Mouse (Mus musculus): Measurements from ENCODE around the gene Dcaf6. TPM values are rescaled to one million over a fixed set of nuclear protein-coding genes. Genes with fewer than 3 reads are reported as not detected.

The Dcaf6 gene
- total and polyA plus RNA-seq, 3 experiments, result 8.2 to 17.1 TPM; not detected in 1

DNA sequence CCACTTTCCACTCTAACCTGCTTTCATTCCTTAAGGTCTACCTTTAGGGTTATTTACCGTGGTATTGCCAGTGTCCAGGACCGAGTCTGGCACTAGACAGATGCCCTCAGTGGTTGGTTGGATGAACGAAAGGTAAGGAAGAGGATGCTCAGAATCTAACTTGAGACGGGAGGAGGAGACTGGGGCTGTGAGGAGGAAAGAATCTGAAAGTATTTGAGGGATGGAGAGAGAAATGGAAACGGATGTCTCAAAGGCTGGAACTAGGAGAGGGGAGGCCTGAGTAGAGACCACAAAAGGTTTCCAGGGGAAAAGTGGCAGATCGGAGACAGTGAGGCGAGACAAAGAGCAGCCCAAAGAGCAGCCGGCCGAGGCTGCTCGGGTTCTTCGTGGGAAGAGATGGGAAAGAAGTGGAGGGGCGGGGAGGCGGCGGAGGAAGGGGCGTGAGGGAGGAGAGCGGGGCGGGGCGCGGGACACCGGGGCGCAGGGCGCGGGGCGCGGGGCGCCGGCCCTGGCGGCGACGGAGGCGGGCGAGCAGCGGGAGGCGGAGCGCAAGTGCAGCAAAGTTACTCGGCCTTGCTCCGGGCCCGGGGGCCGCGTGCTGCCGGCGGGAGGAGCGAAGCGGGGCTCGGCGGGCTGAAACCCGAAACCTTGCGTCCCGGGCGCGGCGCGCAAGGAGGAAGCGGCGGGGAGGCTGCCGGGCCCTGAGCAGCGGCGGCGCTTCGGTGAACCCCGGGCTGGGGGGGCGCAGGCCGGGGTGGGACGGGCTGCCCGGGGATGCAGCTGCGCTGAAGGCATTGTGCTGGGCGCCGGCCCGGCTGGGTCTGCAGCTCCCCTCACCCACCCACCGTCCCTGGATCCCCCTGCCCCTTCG, 178.7 kb downstream of the Dcaf6 start:
- Histone ChIP-seq H3K4me1 (ENCODE audit: control insufficient read depth in 1 of 2, insufficient read depth in 2 of 2, low read length in 2 of 2) (peaks cover 0 to 6% of the 10 kb centered on the region in 2 experiments; a peak in 1 of 4 replicates), H3K36me3 (ENCODE audit: control insufficient read depth in 1 of 2, insufficient read depth in 2 of 2, low read length in 2 of 2) (no peaks in the 10 kb centered on the region), H3K9ac (ENCODE audit: control insufficient read depth, low read depth, low read length, poor library complexity, severe bottlenecking) (peak overlapping the region; percentile 45; the same call in 1 of the 2 replicates), H3K9me3 (replicated peaks; ENCODE audit: insufficient read depth, low read length) (no peaks in the 10 kb centered on the region), H3K4me3 (ENCODE audit: control insufficient read depth in 1 of 2, insufficient read depth in 1 of 2, low read depth in 2 of 2, low read length in 2 of 2) (peak overlapping the region in 1 of 2 experiments; percentile 47; a peak in 2 of 4 replicates), H3K27ac (ENCODE audit: control insufficient read depth, low read depth, low read length) (no peak overlapping the region), H3K79me2 (ENCODE audit: control insufficient read depth, insufficient read depth, low read length, poor library complexity) (no peaks in the 10 kb centered on the region), H3K27me3 (ENCODE audit: control insufficient read depth in 1 of 2, insufficient read depth in 2 of 2, low read length in 2 of 2) (peaks cover 8 to 17% of the 10 kb centered on the region in 2 experiments)
- peak; percentile 41 for DNase-seq (ENCODE audit: low read depth, low spot score)
- 0 out of 2 replicates have a peak, but pooled peaks have one; percentile 60 for TF ChIP-seq UBTF (IDR thresholded peaks at IDR 0.05; ENCODE audit: borderline replicate concordance, insufficient read depth, low read depth, low read length)
- TF ChIP-seq MEF2A (IDR thresholded peaks at IDR 0.05; ENCODE audit: extremely low read depth, insufficient replicate concordance, low read depth, low read length, poor library complexity, severe bottlenecking), result no peak
- TF ChIP-seq JUND (IDR thresholded peaks at IDR 0.05; ENCODE audit: low read depth, low read length), result no peak
- TF ChIP-seq MYC (IDR thresholded peaks at IDR 0.05; ENCODE audit: low read depth, low read length), result no peak
- no peak for TF ChIP-seq GATA1 (IDR thresholded peaks at IDR 0.05; ENCODE audit: low read depth, low read length)

DNA sequence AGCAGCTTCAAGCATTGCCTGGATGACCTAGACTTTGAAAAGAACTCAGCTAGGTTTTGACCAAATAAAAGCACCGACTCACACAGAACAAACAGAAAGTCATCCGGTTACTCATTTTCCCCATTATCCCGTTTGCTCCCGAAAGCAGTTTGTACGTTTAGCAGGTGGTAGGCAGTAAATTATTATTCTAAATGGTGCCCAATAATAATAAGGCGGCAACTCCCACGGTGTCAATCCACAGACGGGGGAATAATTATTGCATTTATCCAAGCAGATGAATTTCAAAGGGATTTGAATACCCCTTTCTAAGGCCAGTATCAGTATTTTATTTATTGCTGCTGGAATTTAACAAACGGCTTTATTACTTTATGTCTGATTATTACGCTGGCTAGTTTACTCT, 179.5 kb downstream of the Dcaf6 start:
- Histone ChIP-seq H3K4me3 (ENCODE audit: control insufficient read depth in 1 of 2, insufficient read depth in 1 of 2, low read depth in 2 of 2, low read length in 2 of 2) (no peak overlapping the region), H3K36me3 (ENCODE audit: control insufficient read depth in 1 of 2, insufficient read depth in 2 of 2, low read length in 2 of 2) (no peaks in the 10 kb centered on the region), H3K27me3 (ENCODE audit: control insufficient read depth in 1 of 2, insufficient read depth in 2 of 2, low read length in 2 of 2) (peaks cover 8 to 17% of the 10 kb centered on the region in 2 experiments), H3K27ac (ENCODE audit: control insufficient read depth, low read depth, low read length) (no peak overlapping the region), H3K9me3 (replicated peaks; ENCODE audit: insufficient read depth, low read length) (no peaks in the 10 kb centered on the region), H3K79me2 (ENCODE audit: control insufficient read depth, insufficient read depth, low read length, poor library complexity) (no peaks in the 10 kb centered on the region), H3K4me1 (ENCODE audit: control insufficient read depth in 1 of 2, insufficient read depth in 2 of 2, low read length in 2 of 2) (peaks cover 0 to 6% of the 10 kb centered on the region in 2 experiments; a peak in 1 of 4 replicates), H3K9ac (ENCODE audit: control insufficient read depth, low read depth, low read length, poor library complexity, severe bottlenecking) (no peak overlapping the region)
- DNase-seq (ENCODE audit: low read depth, low spot score), result no peak
- no peak for TF ChIP-seq ZNF384 (IDR thresholded peaks at IDR 0.05; ENCODE audit: low read depth, low read length)
- no peak for TF ChIP-seq MAZ (IDR thresholded peaks at IDR 0.05; ENCODE audit: low read depth, low read length)
- no peak for TF ChIP-seq CHD1 (IDR thresholded peaks at IDR 0.05; ENCODE audit: low read depth, low read length)
- no peak for TF ChIP-seq RCOR1 (IDR thresholded peaks at IDR 0.05; ENCODE audit: low read depth, low read length)

Other genes starting within 250 kb of the Dcaf6 start
- 47.1 and 50.6 TPM in 2 replicates for gene Tiprl, start 223.5 kb downstream of the Dcaf6 start, total RNA-seq (2012; rRNA removed)
- 100 to 1,000 TPM in 1 of 2 experiments, 10 to 100 TPM in 1; 51.4 to 293 TPM for gene Tiprl, start 223.5 kb downstream of the Dcaf6 start, polyA plus RNA-seq (2012; ENCODE audit: insufficient read depth in 1 of 2, insufficient read length in 2 of 2, low read depth in 1 of 2, low replicate concordance in 2 of 2, missing spikeins in 1 of 2)
- gene Gpr161, start 164.7 kb downstream of the Dcaf6 start, total RNA-seq (2012; rRNA removed), result 0.08 and 0.10 TPM in 2 replicates
- gene Gpr161, start 164.7 kb downstream of the Dcaf6 start, polyA plus RNA-seq (2012; ENCODE audit: insufficient read depth in 1 of 2, insufficient read length in 2 of 2, low read depth in 1 of 2, low replicate concordance in 2 of 2, missing spikeins in 1 of 2), result under 1 TPM in 1 of 2 experiments, not detected in 1; 0.97 TPM
- gene Mpc2, start 162 bp upstream of the Dcaf6 start, total RNA-seq (2012; rRNA removed), result 54.0 and 57.0 TPM in 2 replicates
- gene Mpc2, start 162 bp upstream of the Dcaf6 start, polyA plus RNA-seq (2012; ENCODE audit: insufficient read depth in 1 of 2, insufficient read length in 2 of 2, low read depth in 1 of 2, low replicate concordance in 2 of 2, missing spikeins in 1 of 2), result 10 to 100 TPM in 1 of 2 experiments, not detected in 1; 51.3 TPM
- not detected in 2 replicates for gene Adcy10, start 24.7 kb upstream of the Dcaf6 start, total RNA-seq (2012; rRNA removed)
- not detected for gene Adcy10, start 24.7 kb upstream of the Dcaf6 start, polyA plus RNA-seq (2012; ENCODE audit: insufficient read depth in 1 of 2, insufficient read length in 2 of 2, low read depth in 1 of 2, low replicate concordance in 2 of 2, missing spikeins in 1 of 2)
- gene Mpzl1, start 174.1 kb upstream of the Dcaf6 start, total RNA-seq (2012; rRNA removed), result 3.2 and 3.8 TPM in 2 replicates
- gene Mpzl1, start 174.1 kb upstream of the Dcaf6 start, polyA plus RNA-seq (2012; ENCODE audit: insufficient read depth in 1 of 2, insufficient read length in 2 of 2, low read depth in 1 of 2, low replicate concordance in 2 of 2, missing spikeins in 1 of 2), result 10 to 100 TPM in 1 of 2 experiments, not detected in 1; 19.8 TPM
- gene Rcsd1, start 249.3 kb upstream of the Dcaf6 start, total RNA-seq (2012; rRNA removed), result 19.0 and 23.2 TPM in 2 replicates
- gene Rcsd1, start 249.3 kb upstream of the Dcaf6 start, polyA plus RNA-seq (2012; ENCODE audit: insufficient read depth in 1 of 2, insufficient read length in 2 of 2, low read depth in 1 of 2, low replicate concordance in 2 of 2, missing spikeins in 1 of 2), result 10 to 100 TPM in 1 of 2 experiments, not detected in 1; 38.0 TPM